Mouse (Mus musculus) T-helper 17 cell (primary cell): ENCODE measurements around the gene Ncf4.

Experiments used
- in situ Hi-C, 2 experiments: fragments of 300-600 bp; cut with MboI, MseI; formaldehyde crosslinking; loops; 1 replicate in 1 of 2; 2 replicates in 1 of 2; pipeline ENCODE4 v1.15.1; 2025; ENCODE audit warnings: high pct_unique_total_duplicates in 2 of 2

Ncf4 gene

GRCm38 (mm10) chr15:78305341-78305933 lies 60.8 kb downstream of the Ncf4 start, which contains the start of gene Csf2rb2:
Csf2rb2 (minus strand) TSS chr15:78305721.
- in situ Hi-C loops = no loop called here

- in situ Hi-C loops = no loop called here
These were observed 65.3 kb downstream of the Ncf4 start for GRCm38 (mm10) chr15:78309865-78310264.

GRCm38 (mm10) chr15:78310971-78311370 lies 66.4 kb downstream of the Ncf4 start:
- in situ Hi-C loops = no loop called here
